Mouse (Mus musculus) megakaryocyte, embryonic 14.5 days (primary cell): ENCODE results near the gene Smarce1. TPM values are rescaled to one million over a fixed set of nuclear protein-coding genes. Genes with fewer than 3 reads are reported as not detected.

Experiments used
- H3K27me3 ChIP-seq: replicated peaks from 2 replicates; pipeline ENCODE3; 2012; ENCODE audit warnings: inconsistent platforms
- H3K36me3 ChIP-seq: replicated peaks from 2 replicates; pipeline ENCODE3; 2012; ENCODE audit warnings: low read length, inconsistent platforms, mixed read lengths
- H3K4me1 ChIP-seq: 2 replicates; pipeline ENCODE4 v1.6.1; 2012; ENCODE audit warnings: inconsistent platforms
- H3K4me3 ChIP-seq: replicated peaks from 2 replicates; pipeline ENCODE3; 2012; ENCODE audit warnings: moderate library complexity, mild to moderate bottlenecking, inconsistent platforms
- H3K9me3 ChIP-seq: 2 replicates; pipeline ENCODE4 v1.6.1; 2012; ENCODE audit warnings: inconsistent platforms
- FLI1 ChIP-seq: IDR thresholded peaks from 2 replicates; pipeline ENCODE4 v1.6.1; 2012; ENCODE audit warnings: low read length, inconsistent platforms, mixed read lengths
- GATA1 ChIP-seq: IDR thresholded peaks from 3 replicates; pipeline ENCODE4 v1.6.1; 2012; ENCODE audit warnings: mixed read lengths, low read length, inconsistent platforms, borderline replicate concordance
- polyA plus RNA-seq: library from polyadenylated mRNA; stranded (reverse); fragments of >175 nt; gene quantifications from 2 replicates; pipeline ENCODE4 v1.2.3, GENCODE M21; 2012; ENCODE audit warnings: low replicate concordance; ENCODE audit not compliant: insufficient read depth

The Smarce1 gene
- polyA plus RNA-seq, 1 experiment, result 370 TPM

DNA sequence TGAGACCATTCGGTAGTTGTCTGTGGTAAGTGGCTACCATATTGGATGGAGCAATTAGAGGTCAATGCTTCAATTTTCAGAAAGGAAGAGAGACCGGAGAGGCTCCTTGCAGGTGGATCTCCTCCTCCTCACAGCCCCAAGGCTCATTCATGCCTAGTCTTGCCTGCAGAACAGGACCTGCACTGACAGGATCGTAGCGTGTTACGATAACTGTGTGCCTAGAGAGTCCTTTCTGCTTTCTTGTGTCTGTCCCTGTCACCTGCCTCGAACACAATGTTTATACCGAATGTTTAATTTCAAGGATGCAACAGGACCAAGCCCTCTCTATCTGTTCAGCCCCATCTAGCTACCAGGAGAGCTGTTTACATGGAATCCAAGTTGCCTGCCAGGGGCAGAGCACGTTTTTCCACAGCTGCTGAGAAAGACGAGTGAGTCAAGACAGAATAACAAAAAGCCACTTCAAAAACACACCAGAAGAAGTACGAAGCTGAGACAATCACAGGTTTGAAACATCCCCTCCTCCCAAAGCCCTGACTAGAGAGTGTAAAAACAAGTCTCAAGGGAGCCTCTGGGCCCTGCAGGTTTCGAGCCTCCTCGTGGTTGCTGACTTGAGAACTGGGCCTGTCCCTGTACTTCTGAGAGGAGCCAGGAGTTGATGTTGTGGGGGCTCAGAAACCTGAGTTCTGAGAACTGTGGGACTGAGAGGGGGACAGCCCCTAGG lies 60.1 kb downstream of the Smarce1 start:
- Histone ChIP-seq H3K27me3 (peaks cover 21% of the 10 kb centered on the region), H3K36me3 (no peaks in the 10 kb centered on the region), H3K4me1 (no peaks in the 10 kb centered on the region), H3K4me3 (no peak overlapping the region), H3K9me3 (peaks cover 17% of the 10 kb centered on the region)
- TF ChIP-seq FLI1 (no peak), GATA1 (no peak)

- Histone ChIP-seq H3K9me3 (peaks cover 17% of the 10 kb centered on the region), H3K36me3 (no peaks in the 10 kb centered on the region), H3K4me1 (no peaks in the 10 kb centered on the region), H3K27me3 (peaks cover 21% of the 10 kb centered on the region), H3K4me3 (no peak overlapping the region)
- TF ChIP-seq GATA1, result no peak
- no peak for TF ChIP-seq FLI1
Measured at GRCm38 (mm10) chr11:99170005-99170404, 60.8 kb downstream of the Smarce1 start.

- H3K4me1 ChIP-seq, result no peaks in the 10 kb centered on the region
Measured at GRCm38 (mm10) chr11:99169438-99169837, 61.4 kb downstream of the Smarce1 start.

GRCm38 (mm10) chr11:99168030-99168474 lies 62.8 kb downstream of the Smarce1 start:
- TF ChIP-seq FLI1, result no peak
- peaks cover 1% of the 10 kb centered on the region; the same call in 1 of the 2 replicates for H3K4me1 ChIP-seq

More at GRCm38 (mm10) chr11:99169438-99169837, 61.4 kb downstream of the Smarce1 start:
- no peak overlapping the region for H3K4me3 ChIP-seq
- H3K27me3 ChIP-seq, result peaks cover 21% of the 10 kb centered on the region
- H3K36me3 ChIP-seq, result no peaks in the 10 kb centered on the region
- TF ChIP-seq FLI1 (no peak), GATA1 (no peak)
- H3K9me3 ChIP-seq, result peaks cover 17% of the 10 kb centered on the region

DNA sequence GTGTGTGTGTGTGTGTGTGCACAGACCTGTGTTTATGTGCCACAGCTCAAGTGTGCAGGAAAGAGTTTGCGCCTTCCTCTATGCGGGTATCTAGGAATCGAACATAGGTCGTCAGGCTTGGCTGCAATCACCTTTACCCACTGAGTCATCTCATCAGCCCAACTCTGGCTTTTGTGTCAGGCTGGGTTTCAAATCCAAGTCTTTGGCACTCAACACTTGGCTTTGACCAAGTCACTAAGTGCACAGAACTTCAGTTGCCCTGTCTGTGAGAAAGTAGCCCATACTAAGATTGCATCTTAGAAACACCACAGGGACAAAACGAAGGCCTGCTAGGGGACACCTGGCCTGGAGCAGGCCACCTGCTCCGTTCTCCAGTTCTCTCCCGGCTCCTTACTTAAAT lies 63.2 kb downstream of the Smarce1 start:
- no peaks in the 10 kb centered on the region for H3K36me3 ChIP-seq
- peaks cover 7% of the 10 kb centered on the region; the same call in 1 of the 2 replicates for H3K9me3 ChIP-seq
- no peak for TF ChIP-seq FLI1
- TF ChIP-seq GATA1, result no peak
- H3K4me3 ChIP-seq, result no peak overlapping the region
- peaks cover 28% of the 10 kb centered on the region for H3K27me3 ChIP-seq
- H3K4me1 ChIP-seq, result peaks cover 3% of the 10 kb centered on the region; the same call in 1 of the 2 replicates

More at GRCm38 (mm10) chr11:99168030-99168474, 62.8 kb downstream of the Smarce1 start:
- Histone ChIP-seq H3K4me3 (peak overlapping the region; percentile 67), H3K36me3 (no peaks in the 10 kb centered on the region), H3K27me3 (peaks cover 23% of the 10 kb centered on the region), H3K9me3 (peaks cover 8% of the 10 kb centered on the region)

- TF ChIP-seq FLI1 (no peak), GATA1 (no peak)
- peaks cover 36% of the 10 kb centered on the region for H3K27me3 ChIP-seq
- no peak overlapping the region for H3K4me3 ChIP-seq
- peaks cover 3% of the 10 kb centered on the region; the same call in 1 of the 2 replicates for H3K4me1 ChIP-seq
- peaks cover 8% of the 10 kb centered on the region for H3K9me3 ChIP-seq
- no peaks in the 10 kb centered on the region for H3K36me3 ChIP-seq
Measured at GRCm38 (mm10) chr11:99166241-99166640, 64.6 kb downstream of the Smarce1 start.

GRCm38 (mm10) chr11:99165031-99165752 lies 65.6 kb downstream of the Smarce1 start:
- Histone ChIP-seq H3K36me3 (no peaks in the 10 kb centered on the region), H3K9me3 (peaks cover 8% of the 10 kb centered on the region), H3K4me1 (peaks cover 3% of the 10 kb centered on the region; the same call in 1 of the 2 replicates), H3K27me3 (peaks cover 37% of the 10 kb centered on the region), H3K4me3 (no peak overlapping the region)
- TF ChIP-seq FLI1 (no peak), GATA1 (no peak)

DNA sequence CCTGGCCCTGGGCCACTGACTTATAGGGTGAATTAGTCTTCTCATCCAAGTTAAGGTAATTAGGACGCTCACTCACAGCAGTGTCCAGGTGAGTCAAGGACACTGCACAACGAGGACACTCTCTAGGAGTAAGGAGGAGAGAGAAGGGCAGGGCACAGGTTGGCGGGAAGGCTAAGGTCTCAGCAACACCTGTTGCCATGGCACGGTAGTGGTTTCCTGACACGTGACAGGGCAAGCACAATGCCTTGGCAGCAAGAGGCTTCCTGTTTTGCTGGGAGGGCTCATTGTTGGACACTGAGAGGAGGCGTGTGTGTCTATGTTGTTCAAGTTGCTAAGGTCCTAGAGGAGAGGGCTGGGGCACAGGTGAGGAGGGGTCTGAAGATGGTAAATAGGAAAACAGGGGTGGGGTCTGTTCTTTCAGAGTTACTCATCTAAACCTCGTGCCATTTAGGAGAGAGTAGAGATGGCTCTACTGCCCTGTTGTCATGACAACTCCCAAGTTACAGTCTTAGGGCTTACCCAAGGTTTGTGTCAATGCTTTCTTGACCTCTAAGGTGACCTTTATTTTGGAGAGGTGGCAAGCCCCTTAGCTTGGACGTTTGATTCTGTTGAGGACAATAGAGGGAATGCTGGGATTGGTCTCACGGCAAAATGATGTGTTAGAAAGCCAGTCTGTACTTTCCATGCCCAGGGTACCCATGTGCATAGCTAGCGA lies 67.7 kb downstream of the Smarce1 start:
- TF ChIP-seq FLI1 (no peak), GATA1 (no peak)
- Histone ChIP-seq H3K36me3 (no peaks in the 10 kb centered on the region), H3K27me3 (peaks cover 39% of the 10 kb centered on the region), H3K4me1 (peaks cover 3% of the 10 kb centered on the region; the same call in 1 of the 2 replicates), H3K9me3 (peaks cover 11% of the 10 kb centered on the region), H3K4me3 (peak overlapping the region; percentile 35)

DNA sequence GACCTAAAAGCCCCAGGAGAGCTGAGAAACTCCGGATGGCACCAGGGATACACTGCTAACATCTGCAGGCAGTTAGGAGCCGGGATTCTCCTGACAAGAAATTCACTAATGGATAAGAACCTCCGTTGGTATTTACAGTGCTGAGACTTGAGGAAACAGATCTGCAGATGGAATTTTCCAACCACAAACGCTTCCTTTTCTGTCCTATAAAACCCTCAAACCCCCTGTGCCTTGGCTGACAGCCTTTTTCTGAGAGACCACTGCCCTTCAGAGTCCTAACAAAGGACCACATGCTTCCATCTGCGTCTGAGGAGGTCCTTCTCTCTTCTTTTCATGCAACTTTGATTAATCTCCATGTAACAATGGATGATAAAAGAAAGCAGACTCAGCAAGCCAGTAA lies 69.2 kb downstream of the Smarce1 start:
- no peak overlapping the region for H3K4me3 ChIP-seq
- no peaks in the 10 kb centered on the region for H3K36me3 ChIP-seq
- peaks cover 39% of the 10 kb centered on the region for H3K27me3 ChIP-seq
- TF ChIP-seq GATA1 (no peak), FLI1 (no peak)
- H3K4me1 ChIP-seq, result peaks cover 3% of the 10 kb centered on the region; the same call in 1 of the 2 replicates
- H3K9me3 ChIP-seq, result peaks cover 11% of the 10 kb centered on the region
